Mouse (Mus musculus) brain, adult 10 weeks (tissue): ENCODE results near the gene Nipal1. TPM values are rescaled to one million over a fixed set of nuclear protein-coding genes. Genes with fewer than 3 reads are reported as not detected.

Source experiments
- polyA plus RNA-seq: library from polyadenylated mRNA; stranded (reverse); fragments of 350-450 nt; fragmentation: Illumina TruSeq; extraction: RNeasy Lipid Tissue Mini Kit (QIAGEN cat#74804); gene quantifications from one replicate; pipeline ENCODE4 v1.2.3, GENCODE M21; 2015; ENCODE audit warnings: low read depth, low replicate concordance

Nipal1 gene
- not detected for polyA plus RNA-seq

GRCm38 (mm10) chr5:72647418-72647907, at the start of gene Nipal1:
Gene Nipal1, plus strand, starts transcription at chr5:72647795.

GRCm38 (mm10) chr5:72644175-72644574, 3.4 kb upstream of the Nipal1 start, which contains the start of gene Cnga1:
Gene Cnga1, minus strand, starts transcription at chr5:72644275.

Other genes starting within 250 kb of the Nipal1 start
- gene Corin, start 143.3 kb upstream of the Nipal1 start, polyA plus RNA-seq, result 0.27 TPM
- gene Nfxl1, start 88.1 kb upstream of the Nipal1 start, polyA plus RNA-seq, result 6.8 TPM
- gene Zar1, start 66.5 kb upstream of the Nipal1 start, polyA plus RNA-seq, result 0.54 TPM
- not detected for gene Gm5868, start 60.2 kb upstream of the Nipal1 start, polyA plus RNA-seq
- gene Cnga1, start 3.5 kb upstream of the Nipal1 start, polyA plus RNA-seq, result not detected
- gene Txk, start 105.0 kb downstream of the Nipal1 start, polyA plus RNA-seq, result not detected
- 1.7 TPM for gene Tec, start 220.7 kb downstream of the Nipal1 start, polyA plus RNA-seq